Mouse (Mus musculus) 416B (cell line): Measurements from ENCODE around the gene Vrk3.
A peak's percentile ranks its signal among the peaks of the same experiment; 100 is the strongest.
"Not testable (repeated sequence)": the region's sequence is repeated elsewhere in the genome, so short reads cannot be mapped to it uniquely, and the experiment has no call there.

Source experiments
- DNase-seq: peaks from one replicate; pipeline ENCODE4 v3.0.0; 2011; ENCODE audit warnings: low read depth

Gene Vrk3

DNA sequence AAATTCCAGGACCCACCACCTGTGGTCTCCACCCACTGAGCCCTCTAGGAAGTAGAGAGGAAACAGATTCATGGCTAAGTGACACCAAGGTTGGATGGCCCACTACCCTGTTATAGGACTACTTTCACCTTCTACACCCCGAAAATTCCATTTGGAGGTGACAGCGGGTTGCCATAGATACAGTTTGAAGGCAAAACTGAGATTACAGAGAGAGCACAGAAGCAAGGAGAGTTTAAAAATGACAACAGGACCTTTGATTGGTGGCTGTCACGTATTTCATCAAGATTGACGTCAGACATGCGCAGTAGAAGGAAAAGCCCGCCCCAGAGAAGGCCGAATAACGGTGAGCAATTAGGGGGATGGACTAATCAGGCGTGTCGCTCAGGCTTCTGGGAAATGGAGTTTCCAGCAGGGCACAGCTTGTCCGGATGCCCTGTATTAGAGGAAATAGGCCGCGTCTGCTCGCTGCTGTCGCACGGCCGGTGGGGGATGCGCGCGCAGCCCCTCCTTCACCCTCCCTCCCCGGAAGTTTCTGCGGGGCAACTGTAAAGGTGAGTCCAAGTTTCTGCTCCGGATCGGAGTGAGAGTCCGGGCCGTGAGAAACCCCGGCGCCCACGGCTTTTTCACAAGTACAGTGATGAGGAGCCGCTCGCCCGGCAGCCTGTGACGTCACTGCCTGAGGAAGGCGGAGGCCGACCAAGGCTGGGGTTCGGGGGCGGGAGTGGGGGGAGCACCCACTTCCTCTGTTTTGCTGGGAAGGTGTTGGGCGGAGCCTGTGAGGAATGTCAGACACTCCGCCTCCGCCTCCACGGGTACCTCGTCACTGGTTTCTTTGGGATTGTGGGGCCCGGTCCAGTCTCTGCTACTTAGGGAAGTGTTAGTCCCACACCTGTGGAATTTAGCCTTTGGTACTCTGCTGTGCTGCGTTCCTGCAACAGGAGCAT is at the start of gene Vrk3:
Gene Vrk3 (plus strand): TSS at position 313 of the 944 bp plus-strand sequence.
- peak; percentile 99 for DNase-seq

DNA sequence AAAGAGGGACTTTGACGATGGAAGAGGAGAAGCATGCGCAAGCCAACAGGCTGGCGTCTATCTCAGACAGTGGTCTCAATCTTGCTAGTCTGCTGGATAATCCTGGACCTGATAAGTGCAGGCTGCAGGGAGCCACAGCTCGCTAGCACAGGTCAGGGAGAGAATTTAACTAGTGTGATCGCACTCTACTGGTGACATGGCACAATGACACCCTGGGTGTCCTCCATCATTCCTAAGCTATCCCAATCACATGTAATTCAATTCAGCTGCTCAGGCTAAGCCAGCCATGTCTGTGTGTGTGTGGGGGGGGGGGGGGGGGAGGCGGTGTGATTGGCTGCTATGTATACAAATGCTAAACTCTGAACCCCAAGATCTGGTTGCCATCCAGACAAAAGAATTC is 46.3 kb upstream of the Vrk3 start:
- DNase-seq: peak; percentile 59

DNA sequence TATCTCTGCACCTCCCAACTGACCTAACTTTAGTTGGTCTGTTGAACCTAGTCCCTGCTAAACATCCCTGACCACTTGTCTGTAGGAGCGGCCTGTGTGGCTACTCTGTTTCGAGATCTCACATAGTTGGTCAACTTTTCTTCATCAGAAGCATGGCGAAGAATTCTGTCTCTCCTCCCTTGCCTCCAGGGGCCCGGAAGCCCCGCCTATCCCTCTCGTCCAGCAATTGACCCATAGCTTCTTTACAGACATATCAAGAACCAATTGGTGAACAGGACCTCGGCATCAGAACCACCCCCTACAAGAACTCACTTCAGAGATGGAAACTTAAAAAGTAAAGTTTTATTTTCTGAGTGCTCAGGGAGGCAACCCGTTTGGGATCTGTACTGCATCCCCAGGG is 45.2 kb upstream of the Vrk3 start:
- DNase-seq: no peak

DNA sequence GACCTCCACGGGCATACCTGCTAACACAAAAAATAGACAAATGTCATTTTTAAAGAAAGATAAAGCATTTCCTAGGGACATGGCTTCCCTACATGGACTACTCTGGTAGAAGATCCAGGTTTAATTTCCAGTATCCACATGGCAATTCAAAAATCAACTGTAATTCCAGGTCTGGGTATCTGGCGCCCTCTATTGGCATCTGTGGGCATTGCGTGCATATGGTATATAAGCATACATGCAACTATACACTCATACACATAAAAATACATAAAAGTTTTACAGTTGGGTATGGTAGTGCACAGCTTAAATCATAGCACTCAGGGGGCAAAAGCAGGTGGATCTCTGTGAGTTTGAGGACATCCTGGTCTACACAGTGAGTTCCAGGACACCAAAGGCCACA is 43.9 kb upstream of the Vrk3 start:
- DNase-seq: peak; percentile 65

DNA sequence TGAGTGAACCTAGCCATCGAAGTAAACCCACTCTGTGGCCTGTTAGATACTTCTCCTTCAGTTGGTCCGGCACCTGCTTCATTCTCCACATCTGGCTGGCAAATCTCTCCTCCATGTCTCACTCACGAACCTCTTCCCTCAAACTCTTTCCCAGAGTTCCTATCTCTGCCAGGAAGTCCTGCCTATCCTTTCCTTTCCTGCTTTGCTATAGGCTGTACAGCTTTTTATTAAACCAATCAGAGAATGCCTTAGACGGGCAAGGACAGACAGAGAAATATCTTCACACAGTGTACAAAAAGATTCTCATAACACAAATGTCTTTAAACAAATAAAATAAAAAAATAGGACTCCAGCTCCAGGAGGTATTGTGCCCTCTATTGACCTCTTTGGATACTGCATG is 43.1 kb upstream of the Vrk3 start:
- DNase-seq: no peak

DNA sequence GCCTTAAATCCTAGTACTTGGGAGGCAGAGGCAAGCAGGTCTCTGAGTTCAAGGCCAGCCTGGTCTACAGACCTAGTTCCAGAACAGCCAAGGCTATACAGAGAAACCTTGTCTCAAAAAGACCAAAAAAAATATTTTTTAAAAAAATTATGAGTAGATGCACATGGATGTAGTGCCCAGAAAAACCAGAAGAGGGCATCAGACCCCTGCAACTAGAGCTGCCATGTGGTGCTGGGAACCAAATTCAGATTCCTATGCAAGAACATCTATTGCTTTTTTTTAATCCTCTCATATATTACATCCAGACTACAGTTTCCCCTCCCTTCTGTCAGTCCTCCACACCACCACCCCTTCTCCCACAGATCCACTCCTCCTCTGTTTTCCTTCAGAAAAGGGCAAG is 41.9 kb upstream of the Vrk3 start:
- DNase-seq: no peak

DNA sequence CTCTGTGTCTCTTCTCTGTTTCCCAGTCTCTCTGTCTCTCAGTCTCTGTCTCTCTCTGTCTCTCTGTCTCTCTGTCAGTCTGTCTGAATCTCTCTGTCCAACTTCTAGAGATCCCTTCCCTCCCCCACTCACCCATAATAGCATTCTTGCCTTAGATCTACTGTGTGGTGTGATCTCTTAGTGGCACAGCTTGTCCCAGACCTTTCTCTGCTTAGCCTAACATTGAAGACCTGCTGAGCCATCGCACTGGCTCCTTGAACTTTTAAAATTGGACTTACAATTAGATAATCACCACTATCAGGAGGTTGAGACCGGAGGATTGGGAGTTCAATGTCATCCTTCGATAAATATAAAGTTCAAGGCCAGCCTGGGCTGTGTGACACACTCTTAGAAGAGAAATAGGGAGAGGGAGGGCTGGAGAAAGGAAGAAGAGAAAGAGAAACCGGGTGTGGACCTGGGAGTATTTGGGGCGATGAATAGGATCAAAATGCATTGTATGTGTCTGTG is 41.0 kb upstream of the Vrk3 start:
- no peak for DNase-seq

DNA sequence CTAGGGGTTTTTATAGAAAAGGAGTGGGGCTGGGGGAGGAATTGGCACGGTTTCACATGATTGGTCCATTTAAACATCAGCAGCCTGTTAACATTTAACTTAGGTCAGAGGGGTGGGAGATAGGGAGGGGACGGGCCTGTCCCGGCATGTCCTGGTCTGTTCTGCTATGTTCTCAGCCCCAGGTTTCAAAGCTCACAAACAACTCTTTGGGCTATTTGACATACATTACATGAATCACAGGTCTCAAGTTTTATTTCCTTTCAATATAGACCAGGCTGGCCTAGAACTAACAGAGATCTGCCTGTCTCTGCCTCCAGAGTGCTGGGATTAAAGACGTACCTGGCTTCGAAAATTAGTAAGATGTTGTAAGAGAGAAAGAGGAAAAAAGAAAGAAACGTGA is 40.1 kb upstream of the Vrk3 start:
- DNase-seq: not testable (repeated sequence)

DNA sequence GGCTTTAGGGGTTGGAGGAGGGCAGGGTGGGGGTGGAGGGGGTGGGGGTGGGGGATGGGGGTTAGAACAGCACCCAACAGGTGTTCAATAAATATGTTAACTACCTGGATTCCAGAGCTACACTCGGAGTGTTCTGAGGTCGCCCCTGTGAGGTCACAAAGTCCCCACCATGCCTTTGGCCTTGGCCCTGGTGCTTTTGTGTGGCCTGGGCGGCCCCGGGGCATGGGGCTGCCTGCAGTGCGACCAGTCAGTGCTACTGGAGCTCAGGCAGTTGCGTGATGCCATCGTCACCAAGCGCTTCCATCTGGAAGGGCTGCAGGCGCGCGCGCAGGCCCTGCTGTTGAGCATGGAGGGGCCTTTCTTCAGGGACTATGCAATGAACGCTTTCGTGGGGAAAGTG is 39.6 kb upstream of the Vrk3 start, which contains the start of gene Izumo2:
Gene Izumo2 (plus strand): TSS at position 169 of the 400 bp plus-strand sequence.
- no peak for DNase-seq

DNA sequence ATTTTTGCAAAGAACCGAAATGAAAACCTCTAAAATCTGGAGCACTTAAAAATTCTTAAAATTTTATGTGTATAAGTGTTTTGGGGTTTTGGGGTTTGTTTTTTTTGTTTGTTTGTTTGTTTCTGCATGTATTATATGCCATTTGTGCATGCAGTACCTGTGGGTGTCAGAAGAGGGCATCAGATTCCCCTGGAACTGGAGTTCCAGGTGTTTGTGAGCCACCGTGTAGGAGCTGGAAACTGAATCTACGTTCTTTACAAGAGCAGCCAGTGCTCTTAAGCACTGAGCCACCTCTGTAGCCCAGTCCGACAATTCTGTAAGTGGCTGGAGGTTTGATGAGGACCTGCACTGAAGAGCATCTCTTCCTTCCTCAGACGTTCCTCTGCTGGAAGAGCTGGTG is 38.3 kb upstream of the Vrk3 start:
- DNase-seq: no peak

DNA sequence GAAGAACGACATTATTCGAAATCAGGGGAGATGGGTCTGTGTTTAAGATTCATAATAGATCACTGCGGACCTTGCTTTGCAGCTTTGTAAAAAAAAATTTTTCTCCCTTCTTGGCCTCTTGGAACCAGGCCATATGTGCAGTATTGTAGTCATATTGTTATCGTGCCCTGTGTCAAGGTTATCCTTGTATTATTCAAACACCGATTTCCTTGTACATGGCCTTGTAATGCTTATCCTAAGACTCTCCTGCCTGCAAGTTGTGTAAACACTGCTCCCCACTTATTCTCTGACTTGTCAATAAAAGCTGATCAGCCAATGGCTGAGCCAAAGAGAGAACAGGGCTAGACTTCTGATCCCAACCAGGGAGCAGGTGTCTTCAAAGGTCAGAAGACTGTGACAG is 26.2 kb upstream of the Vrk3 start:
- no peak for DNase-seq

DNA sequence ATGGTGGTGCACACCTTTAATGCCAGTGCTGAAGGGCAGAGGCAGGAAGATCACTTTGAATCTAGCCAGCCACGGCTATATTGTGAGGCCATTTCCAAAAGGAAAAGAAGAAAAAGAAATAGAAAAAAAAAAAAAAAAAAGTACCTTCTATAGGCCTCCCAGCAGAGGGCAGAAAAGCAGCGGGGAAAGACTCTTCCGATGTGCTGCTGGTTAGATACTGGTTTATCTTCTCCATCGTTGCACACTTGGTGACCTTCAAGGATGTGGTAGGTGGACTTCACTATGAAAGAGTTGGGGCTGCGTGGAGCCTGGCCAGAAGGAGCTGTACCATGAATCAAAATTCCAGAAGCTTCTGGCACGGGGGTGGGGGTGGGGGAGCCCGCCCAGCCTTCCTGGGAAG is 23.9 kb upstream of the Vrk3 start:
- DNase-seq: peak; percentile 73

DNA sequence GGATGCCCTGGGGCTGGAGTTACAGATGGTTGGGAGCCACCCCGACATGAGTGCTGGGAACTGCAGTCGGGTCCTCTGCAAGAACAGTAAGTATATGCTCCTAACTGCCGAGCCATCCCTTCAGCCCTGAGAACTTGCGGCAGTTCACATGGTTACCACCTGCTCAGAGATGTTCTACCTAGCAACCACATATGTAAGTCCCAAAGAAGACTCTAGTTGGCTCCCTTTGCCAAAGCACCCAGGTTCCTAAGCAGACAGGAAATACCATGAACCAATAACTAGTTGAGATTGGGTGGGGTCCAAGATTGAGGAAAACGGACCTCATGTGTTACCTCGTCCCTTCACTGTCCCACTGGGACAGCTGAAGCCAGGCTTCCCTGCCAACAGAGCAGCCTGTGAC is 21.9 kb upstream of the Vrk3 start:
- peak; percentile 23 for DNase-seq

DNA sequence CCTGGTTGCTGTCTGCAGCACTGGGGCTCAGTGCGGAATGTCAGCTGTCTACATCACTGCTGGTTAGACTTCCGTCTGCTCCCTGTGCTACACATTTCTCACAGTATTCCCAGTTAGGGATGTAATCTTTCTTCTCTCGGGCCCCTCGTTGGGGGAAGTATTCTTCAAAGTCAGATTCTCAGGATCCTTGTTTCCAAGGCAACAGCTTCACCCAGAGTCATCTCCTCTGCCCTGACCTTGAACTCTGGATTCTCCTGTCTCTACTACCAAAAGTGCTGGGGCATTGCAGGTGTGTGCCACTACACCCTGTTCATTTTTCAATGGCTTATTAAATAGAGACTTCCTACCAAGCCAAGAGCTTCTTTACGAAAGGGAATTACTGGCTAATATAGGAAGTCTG is 21.1 kb upstream of the Vrk3 start:
- no peak for DNase-seq

DNA sequence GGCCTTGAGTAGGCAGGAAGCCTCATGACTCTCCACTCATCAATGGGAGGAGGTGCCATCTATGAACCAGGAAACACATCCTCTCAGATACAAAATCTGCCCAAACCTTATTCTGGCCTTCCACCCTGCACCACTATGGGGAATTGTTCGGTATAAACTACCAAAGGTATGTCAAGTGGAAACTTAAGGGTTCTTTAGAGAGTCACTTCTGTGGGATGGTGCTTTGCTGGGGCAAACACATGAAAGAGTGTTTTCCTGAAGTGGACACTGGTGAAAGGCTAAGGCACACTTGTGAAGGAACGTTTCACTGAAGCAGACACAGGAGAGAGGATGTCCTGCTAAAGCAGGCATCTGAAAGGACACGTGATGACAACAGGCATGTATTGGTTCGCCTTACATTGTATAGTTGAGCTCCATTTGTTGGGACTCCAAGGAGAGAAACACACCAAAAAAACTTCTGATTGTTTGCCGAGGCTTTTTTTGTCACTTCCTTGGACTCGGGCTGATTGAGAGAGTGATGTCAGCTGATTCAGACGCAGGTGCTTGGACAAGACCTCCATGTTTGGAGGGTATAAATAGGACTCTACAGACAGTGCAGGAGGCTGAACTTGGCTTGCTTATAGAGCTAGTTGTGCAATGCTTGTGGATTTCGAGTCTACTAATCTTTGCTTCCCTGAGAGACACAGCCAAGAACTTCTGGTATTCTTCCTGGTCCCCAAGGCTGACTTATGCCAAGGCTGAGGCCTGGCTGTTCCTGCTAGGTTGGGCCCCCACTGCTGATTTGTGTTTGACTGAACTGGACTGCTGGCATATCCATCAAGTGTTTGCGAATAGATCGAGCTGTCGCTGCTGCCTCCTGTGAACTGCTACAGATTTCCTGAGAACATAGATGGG is 19.9 kb upstream of the Vrk3 start:
- no peak for DNase-seq

DNA sequence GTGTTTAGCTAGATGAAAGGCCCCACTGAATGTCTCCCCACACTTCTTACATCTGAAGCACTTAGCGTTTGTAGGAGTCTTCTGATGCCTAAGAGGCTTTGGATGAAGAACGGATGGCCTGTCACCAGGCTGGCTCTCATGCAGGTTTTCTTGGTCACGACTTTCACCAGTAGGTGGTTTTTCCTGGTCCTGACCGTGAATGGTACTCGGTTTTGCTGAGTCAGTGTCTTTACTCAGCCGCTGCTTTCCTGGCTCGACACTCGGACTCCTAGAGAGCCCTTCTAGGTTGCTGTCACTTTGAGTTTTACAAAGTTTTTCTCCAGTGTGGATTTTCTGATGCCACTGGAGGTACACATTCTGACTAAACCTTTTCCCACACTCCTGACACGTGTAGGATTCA is 14.5 kb upstream of the Vrk3 start:
- no peak for DNase-seq

DNA sequence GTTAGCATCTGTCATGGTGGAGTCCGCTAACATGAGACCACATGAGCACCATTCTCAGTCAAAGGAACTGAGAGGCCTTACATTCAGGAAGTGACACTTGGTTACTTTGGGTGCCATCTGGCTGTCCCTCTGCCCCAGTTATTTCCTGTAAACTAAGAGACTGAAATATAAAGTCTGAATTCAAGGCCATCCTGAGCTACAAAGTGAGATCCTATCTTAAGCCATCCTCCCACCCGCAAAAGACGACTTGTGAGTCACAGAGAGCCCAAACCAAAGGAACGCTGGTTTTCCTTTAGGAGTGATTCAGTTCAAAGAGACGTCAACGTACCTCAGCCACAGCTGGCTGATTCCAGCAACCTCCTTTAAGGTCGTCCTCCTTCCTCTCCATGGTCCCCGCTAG is 6.9 kb upstream of the Vrk3 start:
- DNase-seq: peak; percentile 98

DNA sequence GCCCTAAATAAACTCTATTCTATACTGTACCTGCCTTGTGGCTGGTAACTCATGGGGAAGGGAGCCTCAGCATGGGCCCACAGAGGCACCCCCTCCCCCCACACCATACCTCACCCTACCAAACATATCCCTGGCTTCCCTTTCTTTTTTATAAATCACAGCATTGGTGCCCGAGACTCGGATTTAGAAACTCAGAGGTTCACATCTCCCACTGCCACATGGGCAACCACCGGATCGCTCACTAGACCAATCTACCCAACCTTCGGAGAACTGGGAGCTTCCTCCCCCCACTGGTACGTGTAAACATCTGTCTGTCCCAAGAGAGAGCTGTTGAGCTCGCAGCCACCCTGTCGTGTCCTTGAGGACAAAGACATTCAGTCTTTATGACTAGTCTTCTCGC is 3.9 kb upstream of the Vrk3 start:
- DNase-seq: no peak

DNA sequence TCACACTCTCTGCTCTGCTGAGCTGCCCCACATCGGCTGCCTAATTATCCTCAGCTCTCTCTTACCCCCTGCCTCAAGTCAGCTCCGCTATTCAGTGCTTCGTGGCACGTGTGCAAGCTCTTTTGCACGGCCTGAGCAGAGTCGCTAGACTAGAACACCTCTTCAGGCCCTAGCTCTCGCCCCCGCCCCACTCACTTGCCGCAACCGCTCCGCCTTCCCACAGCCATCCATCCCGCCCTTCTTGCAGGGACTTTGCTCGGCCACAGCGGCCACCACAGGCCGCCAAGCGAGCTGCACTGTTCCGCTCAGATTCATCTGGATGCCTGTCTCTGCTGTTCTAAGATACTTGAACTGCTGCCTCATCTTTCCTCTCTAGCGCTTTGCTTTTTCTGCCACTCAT is 3.1 kb upstream of the Vrk3 start:
- peak; percentile 86 for DNase-seq

DNA sequence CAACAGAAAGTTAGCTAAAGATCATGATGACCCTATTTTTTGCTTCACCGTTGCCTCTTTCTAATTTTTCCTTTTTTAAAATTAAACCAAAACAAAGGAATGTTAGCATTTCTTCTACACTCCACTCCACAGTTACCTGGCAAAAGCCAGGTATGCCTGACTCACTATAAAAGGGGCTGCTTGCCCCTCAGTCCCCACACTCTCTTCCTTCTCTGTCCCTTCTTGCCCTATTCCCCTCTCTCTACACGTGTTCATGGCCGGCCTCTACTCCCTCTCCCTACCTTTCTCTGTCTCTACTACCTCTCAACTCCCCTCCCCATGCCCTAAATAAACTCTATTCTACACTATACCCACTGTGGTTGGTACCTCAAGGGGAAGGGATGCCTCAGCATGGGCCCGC is 1.1 kb upstream of the Vrk3 start:
- DNase-seq: no peak

DNA sequence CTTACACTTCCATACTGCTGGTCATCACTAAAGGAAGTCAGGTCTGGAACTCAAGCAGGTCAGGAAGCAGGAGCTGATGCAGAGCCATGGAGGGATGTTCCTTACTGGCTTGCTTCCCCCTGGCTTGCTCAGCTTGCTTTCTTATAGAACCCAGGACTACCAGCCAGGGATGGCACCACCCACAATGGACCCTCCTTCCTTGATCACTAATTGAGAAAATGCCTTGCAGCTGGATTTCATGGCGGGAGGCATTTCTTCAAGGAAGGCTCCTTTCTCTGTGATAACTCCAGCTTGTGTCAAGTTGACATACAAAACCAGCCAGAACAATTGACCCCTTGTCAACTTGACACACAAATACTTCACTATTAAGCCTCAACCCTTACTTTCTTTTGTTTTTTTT is 2.7 kb downstream of the Vrk3 start, which contains the start of gene Zfp473:
Gene Zfp473 (minus strand): TSS at position 101 of the 400 bp plus-strand sequence.
- not testable (repeated sequence) for DNase-seq

DNA sequence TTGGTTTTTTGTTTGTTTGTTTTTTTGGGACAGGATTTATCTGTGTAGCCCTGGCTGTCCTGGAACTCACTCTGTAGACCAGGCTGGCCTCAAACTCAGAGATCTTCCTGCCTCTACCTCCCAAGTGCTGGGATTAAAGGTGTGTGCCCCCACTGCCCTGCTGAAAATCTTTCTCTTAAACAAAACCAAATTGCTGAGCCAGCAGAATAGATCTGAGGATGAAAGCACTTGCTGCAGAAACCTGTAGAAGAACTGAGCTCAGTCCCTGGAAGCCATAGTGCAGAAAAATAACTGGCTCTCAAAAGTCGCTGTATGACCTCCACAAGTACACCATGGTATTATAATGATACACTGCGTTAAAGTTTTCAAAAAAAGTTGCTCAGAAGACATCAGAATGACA is 9.0 kb downstream of the Vrk3 start:
- DNase-seq: no peak

DNA sequence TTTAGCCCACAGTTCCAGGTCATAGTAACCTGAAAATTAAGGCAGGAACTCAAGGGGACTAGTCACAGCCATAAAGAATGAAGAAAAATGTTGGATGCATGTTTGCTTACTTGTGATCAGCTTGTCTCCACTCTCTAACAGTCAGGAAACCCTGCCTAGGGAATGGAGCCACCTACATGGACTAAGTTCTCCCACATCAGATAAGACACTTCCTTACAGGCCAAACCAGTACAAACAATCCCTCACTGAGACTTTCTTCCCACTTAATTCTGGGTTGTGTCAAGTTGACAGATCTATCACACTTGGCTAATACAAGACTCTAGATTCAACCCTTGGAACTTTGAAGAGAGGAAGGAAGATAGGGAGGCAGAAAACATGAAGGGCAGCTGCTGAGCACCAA is 12.2 kb downstream of the Vrk3 start:
- DNase-seq: no peak
